Comparison of ENCODE assay signal across 9 mouse cellular contexts in genomic region chr1:132040201-132040621, GRCm38 (mm10). TPM values are rescaled to one million over a fixed set of nuclear protein-coding genes. Genes with fewer than 3 reads are reported as not detected.
DNase-seq lines count a peak whose midpoint lies in the region; ATAC-seq and TF ChIP-seq lines count a peak whose summit lies in the region.
"Had no signal": no experiment of that assay in that cellular context is flagged by ENCODE, and none has a peak within 500 bp of the region (broad histone marks: within the 10 kb centered on the region; RNA-seq: fewer than 3 reads in every experiment).

No protein-coding gene starts in this region.

- ATAC-seq in liver, embryonic 11.5 days (replicated peaks; ENCODE audit: low FRiP score), result no peak
- no peak for ATAC-seq in heart, embryonic 11.5 days (replicated peaks; ENCODE audit: insufficient number of reproducible peaks, low FRiP score, low TSS enrichment)
- peak; percentile 55; the same call in 1 of the 2 replicates for ATAC-seq in kidney, embryonic 16.5 days (ENCODE audit: low FRiP score, low TSS enrichment)

- no peak overlapping the region for H3K4me3 ChIP-seq in liver, adult 2 months (ENCODE audit: insufficient read depth, low read depth, low read length)
- H3K4me3 ChIP-seq in liver, embryonic 11.5 days (ENCODE audit: low read depth, low read length), result no peak overlapping the region
- no peak overlapping the region for H3K4me3 ChIP-seq in heart, embryonic 11.5 days (ENCODE audit: low read depth, low read length)
- H3K4me3 ChIP-seq in kidney, embryonic 16.5 days (ENCODE audit: low read length), result no peak overlapping the region

- TF ChIP-seq POLR2A in liver, adult 2 months (IDR thresholded peaks at IDR 0.05; ENCODE audit: extremely low read depth, insufficient read depth, low read length), result no peak

- no peaks in the 10 kb centered on the region for H3K79me2 ChIP-seq in liver, adult 2 months (ENCODE audit: control insufficient read depth, insufficient read depth, low read length)

- H3K27ac ChIP-seq in liver, adult 2 months (replicated peaks; ENCODE audit: insufficient read depth, low read depth, low read length), result 0 out of 2 replicates have a peak overlapping the region, but pooled peaks have one; percentile 24
- H3K27ac ChIP-seq in liver, embryonic 11.5 days (ENCODE audit: low read depth, low read length), result no peak overlapping the region
- peak overlapping the region; percentile 43; the same call in 1 of the 2 replicates for H3K27ac ChIP-seq in heart, embryonic 11.5 days (ENCODE audit: low read depth, low read length)
- H3K27ac ChIP-seq in kidney, embryonic 16.5 days (ENCODE audit: low read length), result peak overlapping the region; percentile 64; the same call in 1 of the 2 replicates

- no peak for DNase-seq in liver, adult 2 months (ENCODE audit: extremely low read depth, low read depth, low spot score)
- DNase-seq in liver, embryonic 11.5 days (ENCODE audit: low spot score), result no peak
- DNase-seq in lung, postnatal 4 days, result peak; percentile 49 to 58
- DNase-seq in layer of hippocampus, adult 18-20 months (ENCODE audit: low spot score in 2 of 2), result no peak
- no peak for DNase-seq in layer of hippocampus, postnatal 14 days (ENCODE audit: low spot score in 2 of 2)
- no peak for DNase-seq in frontal cortex, postnatal 36 days (ENCODE audit: low spot score in 2 of 2)

- H3K27me3 ChIP-seq in liver, adult 2 months (ENCODE audit: control insufficient read depth, insufficient read depth, low read length), result no peaks in the 10 kb centered on the region
- H3K27me3 ChIP-seq in liver, embryonic 11.5 days (replicated peaks; ENCODE audit: control insufficient read depth, insufficient read depth, low read length), result no peaks in the 10 kb centered on the region
- no peaks in the 10 kb centered on the region for H3K27me3 ChIP-seq in heart, embryonic 11.5 days (ENCODE audit: control insufficient read depth, insufficient read depth, low read length)
- H3K27me3 ChIP-seq in kidney, embryonic 16.5 days (ENCODE audit: insufficient read depth, low read length), result no peaks in the 10 kb centered on the region

- TF ChIP-seq CTCF in liver, adult 2 months (IDR thresholded peaks at IDR 0.05; ENCODE audit: low read depth, low read length), result no peak

- no peaks in the 10 kb centered on the region for H3K4me1 ChIP-seq in liver, adult 2 months (ENCODE audit: control insufficient read depth, insufficient read depth, low read length)
- no peaks in the 10 kb centered on the region for H3K4me1 ChIP-seq in liver, embryonic 11.5 days (replicated peaks; ENCODE audit: control insufficient read depth, insufficient read depth, low read length)
- H3K4me1 ChIP-seq in heart, embryonic 11.5 days (ENCODE audit: control insufficient read depth, insufficient read depth, low read length), result no peaks in the 10 kb centered on the region
- H3K4me1 ChIP-seq in kidney, embryonic 16.5 days (ENCODE audit: insufficient read depth, low read length), result peaks cover 8% of the 10 kb centered on the region

- H3K9ac ChIP-seq in liver, adult 2 months (ENCODE audit: low read depth, low read length), result no peak overlapping the region
- H3K9ac ChIP-seq in liver, embryonic 11.5 days (ENCODE audit: low read depth, low read length), result no peak overlapping the region
- no peak overlapping the region for H3K9ac ChIP-seq in heart, embryonic 11.5 days (ENCODE audit: low read depth, low read length)
- 0 out of 2 replicates have a peak overlapping the region, but pooled peaks have one; percentile 9 for H3K9ac ChIP-seq in kidney, embryonic 16.5 days (replicated peaks; ENCODE audit: low read length)

- no peaks in the 10 kb centered on the region for H3K36me3 ChIP-seq in liver, adult 2 months (ENCODE audit: control insufficient read depth, insufficient read depth, low read length)
- H3K36me3 ChIP-seq in liver, embryonic 11.5 days (ENCODE audit: control insufficient read depth, insufficient read depth, low read length), result no peaks in the 10 kb centered on the region
- no peaks in the 10 kb centered on the region for H3K36me3 ChIP-seq in heart, embryonic 11.5 days (ENCODE audit: control insufficient read depth, insufficient read depth, low read length)
- 0 out of 2 replicates have a peak, but pooled peaks cover 2% of the 10 kb centered on the region for H3K36me3 ChIP-seq in kidney, embryonic 16.5 days (ENCODE audit: insufficient read depth, low read length)

- no peak overlapping the region for H3K4me2 ChIP-seq in liver, embryonic 11.5 days
- H3K4me2 ChIP-seq in heart, embryonic 11.5 days, result no peak overlapping the region
- no peak overlapping the region for H3K4me2 ChIP-seq in kidney, embryonic 16.5 days (replicated peaks; ENCODE audit: low read depth, low read length)

- H3K9me3 ChIP-seq in liver, embryonic 11.5 days (ENCODE audit: control insufficient read depth, low read length), result no peaks in the 10 kb centered on the region
- H3K9me3 ChIP-seq in heart, embryonic 11.5 days (replicated peaks; ENCODE audit: control insufficient read depth, low read length), result no peaks in the 10 kb centered on the region
- no peaks in the 10 kb centered on the region for H3K9me3 ChIP-seq in kidney, embryonic 16.5 days (ENCODE audit: low read length)
- H3K9me3 ChIP-seq: G1E had no signal

- WGBS in liver, adult 2 months, result 75% methylated on average over 9 of the region's 9 CpGs
- 67% methylated on average over 9 of the region's 9 CpGs for WGBS in liver, embryonic 11.5 days
- 60% methylated on average over 9 of the region's 9 CpGs for WGBS in heart, embryonic 11.5 days (ENCODE audit: insufficient replicate concordance)
- WGBS in kidney, embryonic 16.5 days, result 19% methylated on average over 9 of the region's 9 CpGs

RNA-seq across cellular contexts. Expression of gene Mfsd4a, which starts 27.7 kb away (rescaled TPM):
- total RNA-seq in liver, adult 2 months (2014; rRNA removed), result 0.09 and 0.13 TPM in 2 replicates
- 0.12 and 0.21 TPM in 2 replicates for polyA plus RNA-seq in liver, adult 2 months (2012; rRNA removed)
- polyA plus RNA-seq in liver, embryonic 11.5 days (2014; fragmentation: Nextera tagmentation; extraction: Ambion mirVana), result 9.9 and 10.8 TPM in 2 replicates
- 8.1 and 11.1 TPM in 2 replicates for polyA plus RNA-seq in heart, embryonic 11.5 days (2014; fragmentation: Nextera tagmentation; extraction: Ambion mirVana)
- 17.5 and 18.5 TPM in 2 replicates for polyA plus RNA-seq in kidney, embryonic 16.5 days (2015; fragmentation: Nextera tagmentation; extraction: Ambion mirVana)
- 10 to 100 TPM; 66.4 to 79.3 TPM for total RNA-seq in layer of hippocampus, adult 18-20 months (2021)
- total RNA-seq in layer of hippocampus, postnatal 14 days (2021), result 10 to 100 TPM; 42.8 to 50.7 TPM
- polyA plus RNA-seq: G1E had no signal

RNA-seq across cellular contexts. Expression of gene Elk4, which starts 32.8 kb away (rescaled TPM):
- total RNA-seq in liver, adult 2 months (2014; rRNA removed), result 39.4 and 42.1 TPM in 2 replicates
- 17.2 and 23.3 TPM in 2 replicates for polyA plus RNA-seq in liver, adult 2 months (2012; rRNA removed)
- polyA plus RNA-seq in liver, embryonic 11.5 days (2014; fragmentation: Nextera tagmentation; extraction: Ambion mirVana), result 17.8 and 20.9 TPM in 2 replicates
- polyA plus RNA-seq in heart, embryonic 11.5 days (2014; fragmentation: Nextera tagmentation; extraction: Ambion mirVana), result 18.0 and 21.0 TPM in 2 replicates
- polyA plus RNA-seq in kidney, embryonic 16.5 days (2015; fragmentation: Nextera tagmentation; extraction: Ambion mirVana), result 19.0 and 23.2 TPM in 2 replicates
- total RNA-seq in layer of hippocampus, adult 18-20 months (2021), result 10 to 100 TPM; 55.3 to 64.3 TPM
- total RNA-seq in layer of hippocampus, postnatal 14 days (2021), result 10 to 100 TPM; 59.1 to 60.4 TPM

Comparison
In these comparisons a context has a peak if more than half of its experiments do, and no peak if none do; other contexts are left out.
1. DNase-seq: peak in lung, postnatal 4 days (2 of 2); none in liver, adult 2 months (single experiment), liver, embryonic 11.5 days (single experiment), layer of hippocampus, adult 18-20 months (0 of 2), layer of hippocampus, postnatal 14 days (0 of 2) and frontal cortex, postnatal 36 days (0 of 2).